ENCODE assay signal across 13 mouse cellular contexts in the genomic region with DNA sequence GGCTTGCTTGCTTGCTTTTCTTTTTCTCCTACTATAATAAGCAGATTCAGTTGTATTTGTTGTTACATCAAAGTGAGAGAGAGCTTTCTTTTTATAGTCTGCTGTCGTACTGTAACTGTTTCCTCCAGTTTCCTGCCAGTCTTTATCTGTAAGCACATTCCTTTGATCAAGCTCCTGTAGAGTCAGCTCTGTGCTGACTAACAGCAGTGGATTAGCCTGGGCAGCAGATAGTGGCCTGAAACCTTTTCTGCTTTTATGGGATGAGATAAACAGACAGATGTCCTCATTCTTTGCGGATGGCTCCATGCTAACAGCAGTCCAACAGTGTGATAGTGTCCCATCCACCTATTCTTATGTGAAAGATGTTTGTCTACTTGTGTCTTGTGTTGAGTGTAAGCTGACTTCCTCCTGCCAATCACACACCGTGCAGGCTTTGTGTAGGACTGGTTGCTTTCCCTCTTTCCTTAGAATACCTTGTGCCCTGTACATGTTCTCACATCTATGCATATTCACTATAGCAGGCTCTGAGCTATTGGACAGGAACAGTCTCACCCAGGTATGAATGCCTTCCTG.
DNase-seq lines count a peak whose midpoint lies in the region; ATAC-seq lines count a peak whose summit lies in the region.
"Had no signal": no experiment of that assay in that cellular context is flagged by ENCODE, and none has a peak within 500 bp of the region (broad histone marks: within the 10 kb centered on the region; RNA-seq: fewer than 3 reads in every experiment).

No protein-coding gene starts in this region.

- no peak overlapping the region for H3K27ac ChIP-seq in forebrain, embryonic 10.5 days
- H3K27ac ChIP-seq: gastrocnemius, adult 2 months; hindbrain, embryonic 13.5 days; limb, embryonic 13.5 days had no signal

- H3K4me1 ChIP-seq in forebrain, embryonic 10.5 days: no peaks in the 10 kb centered on the region
- H3K4me1 ChIP-seq: hindbrain, embryonic 13.5 days; limb, embryonic 13.5 days had no signal

- no peaks in the 10 kb centered on the region for H3K9me3 ChIP-seq in forebrain, embryonic 10.5 days
- H3K9me3 ChIP-seq: hindbrain, embryonic 13.5 days; limb, embryonic 13.5 days had no signal

- peaks cover 89% of the 10 kb centered on the region for H3K36me3 ChIP-seq in forebrain, embryonic 10.5 days (replicated peaks)

- ATAC-seq in frontal cortex, adult (ENCODE audit: low TSS enrichment): peak; percentile 48; the same call in 1 of the 2 replicates

- H3K27me3 ChIP-seq in forebrain, embryonic 10.5 days (ENCODE audit: poor library complexity, severe bottlenecking): no peaks in the 10 kb centered on the region
- H3K27me3 ChIP-seq: hindbrain, embryonic 13.5 days; limb, embryonic 13.5 days had no signal

- DNase-seq in frontal cortex, postnatal 14 days (ENCODE audit: low spot score in 2 of 2): no peak
- peak; percentile 4 to 19 for DNase-seq in spleen, postnatal 36 days (ENCODE audit: low spot score in 2 of 2)
- DNase-seq in spleen, adult 18-20 months: no peak
- DNase-seq in liver: peak; percentile 65
- peak; percentile 19 for DNase-seq in thymus, postnatal 25 days
- no peak for DNase-seq in forebrain, embryonic 10.5 days (ENCODE audit: extremely low spot score, low spot score)
- DNase-seq in retina, postnatal 1 day: no peak
- DNase-seq: cerebellum, postnatal 36 days; gastrocnemius, adult 2 months had no signal

- H3K4me3 ChIP-seq in forebrain, embryonic 10.5 days: no peak overlapping the region
- H3K4me3 ChIP-seq: gastrocnemius, adult 2 months; hindbrain, embryonic 13.5 days; limb, embryonic 13.5 days; myocyte had no signal

- WGBS in forebrain, embryonic 10.5 days: 93% methylated on average over 3 of the region's 3 CpGs

Comparison
In these comparisons a context has a peak if more than half of its experiments do, and no peak if none do; other contexts are left out.
1. DNase-seq: peak in spleen, postnatal 36 days (2 of 2), liver (single experiment) and thymus, postnatal 25 days (single experiment); none in frontal cortex, postnatal 14 days (0 of 2), spleen, adult 18-20 months (0 of 2), forebrain, embryonic 10.5 days (single experiment) and retina, postnatal 1 day (single experiment).